Mouse (Mus musculus) small intestine, adult 2 months (tissue): ENCODE results near the gene Gm20388. TPM values are rescaled to one million over a fixed set of nuclear protein-coding genes. Genes with fewer than 3 reads are reported as not detected.

Source experiments
- H3K27ac ChIP-seq: fragments of 200-500 bp; 2 replicates; pipeline ENCODE4 v1.5.1; 2012; ENCODE audit warnings: low read depth, low read length, control low read depth, inconsistent platforms; ENCODE audit not compliant: insufficient read depth
- H3K27me3 ChIP-seq: fragments of 200-500 bp; 2 replicates; pipeline ENCODE4 v1.6.1; 2012; ENCODE audit warnings: mild to moderate bottlenecking, moderate library complexity, low read length, inconsistent platforms; ENCODE audit not compliant: control insufficient read depth, insufficient read depth
- H3K36me3 ChIP-seq: fragments of 200-500 bp; 2 replicates; pipeline ENCODE4 v1.6.1; 2012; ENCODE audit warnings: mild to moderate bottlenecking, low read length, control low read depth, inconsistent platforms; ENCODE audit not compliant: control insufficient read depth, insufficient read depth
- H3K4me1 ChIP-seq: fragments of 200-500 bp; 2 replicates; pipeline ENCODE4 v1.6.1; 2012; ENCODE audit warnings: low read length, inconsistent platforms, mixed read lengths; ENCODE audit not compliant: control insufficient read depth, insufficient read depth, insufficient read length
- H3K4me3 ChIP-seq: fragments of 200-500 bp; 2 replicates; pipeline ENCODE4 v1.5.1; 2012; ENCODE audit warnings: low read depth, mild to moderate bottlenecking, control low read depth, inconsistent platforms, low read length, moderate library complexity
- CTCF ChIP-seq: fragments of 200-500 bp; IDR thresholded peaks from 2 replicates; pipeline ENCODE4 v1.5.1; 2012; ENCODE audit warnings: low read depth, mild to moderate bottlenecking, control low read depth, inconsistent platforms, low read length, moderate library complexity, mixed read lengths; ENCODE audit not compliant: insufficient replicate concordance, insufficient read length; ENCODE audit errors: extremely low read depth
- POLR2A ChIP-seq: fragments of 200-500 bp; IDR thresholded peaks from 2 replicates; pipeline ENCODE4 v1.6.1; 2012; ENCODE audit warnings: low read depth, mild to moderate bottlenecking, control low read depth, inconsistent platforms, low read length, moderate library complexity
- WGBS: fragments of 180-500 bp; shearing (Covaris S2); methylation state at CpG from one replicate; pipeline ENCODE4 v1.1.7; 2018; 5-methylcytosine and 5-hydroxymethylcytosine counted together
- polyA plus RNA-seq: library from polyadenylated mRNA; depleted of rRNA; stranded (reverse); fragments of >200 nt; gene quantifications from 2 replicates; pipeline ENCODE4 v1.2.3, GENCODE M21; 2012

Gene Gm20388
- polyA plus RNA-seq, 1 experiment, result 37.3 TPM

- WGBS, result 80% methylated on average over 12 of the region's 12 CpGs
- Histone ChIP-seq H3K27me3 (no peaks in the 10 kb centered on the region), H3K4me1 (no peaks in the 10 kb centered on the region; the same call in 1 of the 2 replicates), H3K27ac (no peak overlapping the region), H3K4me3 (no peak overlapping the region), H3K36me3 (no peaks in the 10 kb centered on the region)
- TF ChIP-seq POLR2A, result no peak
- no peak for TF ChIP-seq CTCF
These were observed 896.2 kb downstream of the Gm20388 start for GRCm38 (mm10) chr8:120806780-120807264.

- TF ChIP-seq POLR2A (no peak), CTCF (peak; percentile 60; the same call in 1 of the 2 replicates)
- Histone ChIP-seq H3K27me3 (no peaks in the 10 kb centered on the region), H3K27ac (no peak overlapping the region), H3K4me1 (no peaks in the 10 kb centered on the region; the same call in 1 of the 2 replicates), H3K4me3 (no peak overlapping the region), H3K36me3 (no peaks in the 10 kb centered on the region)
- 30% methylated on average over 6 of the region's 6 CpGs for WGBS
These were observed 897.1 kb downstream of the Gm20388 start for GRCm38 (mm10) chr8:120807719-120808118.

- Histone ChIP-seq H3K27ac (no peak overlapping the region), H3K4me1 (no peaks in the 10 kb centered on the region; the same call in 1 of the 2 replicates), H3K4me3 (no peak overlapping the region), H3K27me3 (no peaks in the 10 kb centered on the region), H3K36me3 (no peaks in the 10 kb centered on the region)
- TF ChIP-seq CTCF, result no peak
- no peak for TF ChIP-seq POLR2A
- WGBS, result 71% methylated on average over 7 of the region's 7 CpGs
These were observed 898.4 kb downstream of the Gm20388 start for GRCm38 (mm10) chr8:120809050-120809449.

- H3K27ac ChIP-seq, result no peak overlapping the region
- WGBS, result 60% methylated on average over 2 of the region's 2 CpGs
- H3K4me3 ChIP-seq, result no peak overlapping the region
- H3K4me1 ChIP-seq, result no peaks in the 10 kb centered on the region; the same call in 1 of the 2 replicates
- H3K27me3 ChIP-seq, result no peaks in the 10 kb centered on the region
- no peaks in the 10 kb centered on the region for H3K36me3 ChIP-seq
- TF ChIP-seq CTCF (no peak), POLR2A (no peak)
These were observed 901.3 kb downstream of the Gm20388 start for GRCm38 (mm10) chr8:120811953-120812352.

GRCm38 (mm10) chr8:120813028-120813427, 902.4 kb downstream of the Gm20388 start:
- TF ChIP-seq CTCF (no peak), POLR2A (no peak)
- H3K4me3 ChIP-seq, result no peak overlapping the region
- H3K27ac ChIP-seq, result no peak overlapping the region
- no peaks in the 10 kb centered on the region for H3K27me3 ChIP-seq
- WGBS, result 11% methylated on average over 2 of the region's 2 CpGs
- H3K36me3 ChIP-seq, result no peaks in the 10 kb centered on the region
- H3K4me1 ChIP-seq, result no peaks in the 10 kb centered on the region

GRCm38 (mm10) chr8:120813839-120814238, 903.2 kb downstream of the Gm20388 start:
- Histone ChIP-seq H3K36me3 (no peaks in the 10 kb centered on the region), H3K27me3 (no peaks in the 10 kb centered on the region), H3K4me3 (no peak overlapping the region), H3K4me1 (no peaks in the 10 kb centered on the region), H3K27ac (no peak overlapping the region)
- TF ChIP-seq CTCF, result no peak
- no peak for TF ChIP-seq POLR2A
- 82% methylated on average over 7 of the region's 7 CpGs for WGBS

- WGBS, result 78% methylated on average over 5 of the region's 5 CpGs
- Histone ChIP-seq H3K27me3 (no peaks in the 10 kb centered on the region), H3K4me3 (no peak overlapping the region), H3K36me3 (no peaks in the 10 kb centered on the region), H3K4me1 (no peaks in the 10 kb centered on the region), H3K27ac (no peak overlapping the region)
- TF ChIP-seq POLR2A (no peak), CTCF (no peak)
These were observed 905.7 kb downstream of the Gm20388 start for GRCm38 (mm10) chr8:120816371-120816770.
